Mouse (Mus musculus) intestine, embryonic 14.5 days (tissue): ENCODE results near the gene Ydjc. TPM values are rescaled to one million over a fixed set of nuclear protein-coding genes. Genes with fewer than 3 reads are reported as not detected.
A peak's percentile ranks its signal among the peaks of the same experiment; 100 is the strongest.

Source experiments
- ATAC-seq: fragments of 200-750 bp; cut with Nextera tagmentation; replicated peaks from 2 replicates; pipeline ENCODE4 v1.8.0; 2017; ENCODE audit warnings: low read depth, moderate number of reproducible peaks, moderate TSS enrichment, moderate library complexity; ENCODE audit not compliant: low FRiP score, low TSS enrichment
- DNase-seq: peaks from one replicate; pipeline ENCODE4 v3.0.0-alpha.2; 2018; ENCODE audit warnings: low spot score
- H3K27ac ChIP-seq: fragments of 300-500 bp; sonication (generic); 2 replicates; pipeline ENCODE4 v1.5.1; 2014; ENCODE audit warnings: low read depth, mild to moderate bottlenecking, control low read depth
- H3K27me3 ChIP-seq: fragments of 300-500 bp; sonication (generic); replicated peaks from 2 replicates; pipeline ENCODE4 v1.6.1; 2014; ENCODE audit warnings: low read length, control low read depth; ENCODE audit not compliant: control insufficient read depth, insufficient read depth
- H3K36me3 ChIP-seq: fragments of 300-500 bp; sonication (generic); 2 replicates; pipeline ENCODE4 v1.6.1; 2014; ENCODE audit warnings: low read length, control low read depth; ENCODE audit not compliant: control insufficient read depth, insufficient read depth
- H3K4me1 ChIP-seq: fragments of 300-500 bp; sonication (generic); replicated peaks from 2 replicates; pipeline ENCODE4 v1.6.1; 2014; ENCODE audit warnings: low read length, control low read depth, mixed read lengths; ENCODE audit not compliant: control insufficient read depth, insufficient read depth
- H3K4me2 ChIP-seq: fragments of 300-500 bp; sonication (generic); 2 replicates; pipeline ENCODE4 v1.6.1; 2014; ENCODE audit warnings: low read length
- H3K4me3 ChIP-seq: fragments of 300-500 bp; sonication (generic); 2 replicates; pipeline ENCODE4 v1.5.1; 2014; ENCODE audit warnings: low read depth, low read length, control low read depth, mixed read lengths
- H3K9ac ChIP-seq: fragments of 300-500 bp; sonication (generic); 2 replicates; pipeline ENCODE4 v1.6.1; 2014; ENCODE audit warnings: mild to moderate bottlenecking, low read length
- H3K9me3 ChIP-seq: fragments of 300-500 bp; sonication (generic); 2 replicates; pipeline ENCODE4 v1.6.1; 2016; ENCODE audit warnings: low read length, control low read depth; ENCODE audit not compliant: control insufficient read depth
- WGBS: fragments of 180-500 bp; shearing (Covaris S2); extraction: QIAGEN DNeasy Blood & Tissue Kit; methylation state at CpG from one replicate; pipeline ENCODE4 v1.1.7; 2014; 5-methylcytosine and 5-hydroxymethylcytosine counted together
- polyA plus RNA-seq: library from polyadenylated mRNA; unstranded; fragments of >200 nt; fragmentation: Nextera tagmentation; extraction: Ambion mirVana; gene quantifications from 2 replicates; pipeline ENCODE4 v1.2.1, GENCODE M21; 2014

The Ydjc gene
- polyA plus RNA-seq, 1 experiment from 2014 or later, result 31.0 TPM

DNA sequence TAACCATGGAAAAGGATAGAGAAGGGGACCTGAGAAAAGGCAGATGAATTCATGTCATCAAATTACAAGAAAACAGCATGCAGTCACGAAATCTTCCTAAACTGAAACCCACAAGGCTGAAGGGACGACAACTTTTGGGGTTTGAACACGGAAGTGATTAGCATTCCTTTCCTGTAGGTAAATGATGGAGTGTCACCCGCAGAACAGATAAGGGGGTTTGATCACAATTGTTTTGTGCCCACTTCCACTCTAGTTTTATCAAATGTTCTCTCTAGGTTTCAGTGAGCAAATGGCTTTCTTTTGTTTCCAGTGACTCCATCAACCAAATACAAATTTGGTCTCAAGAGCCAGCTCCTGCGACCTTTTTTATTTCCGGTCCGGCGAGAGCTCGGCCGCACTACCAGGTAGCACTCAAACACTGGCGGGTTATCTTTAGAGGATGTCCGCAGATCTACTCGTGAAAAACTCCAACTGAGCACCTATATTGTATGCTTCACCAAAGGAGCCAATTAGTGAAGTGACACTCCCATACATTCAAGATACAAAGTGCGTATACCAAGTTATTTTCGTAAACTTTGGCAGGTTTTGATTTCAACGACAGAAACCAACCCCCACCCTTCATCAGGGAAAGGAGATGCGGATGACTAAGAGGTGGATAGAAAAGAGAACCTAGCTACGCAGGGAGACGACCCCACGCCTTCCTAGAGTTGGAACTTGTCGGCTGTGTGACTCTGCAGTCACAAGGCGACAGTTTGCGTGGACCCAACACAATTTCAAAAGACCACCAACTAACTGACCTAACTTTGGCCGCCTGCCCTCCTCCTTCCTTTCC lies 55.9 kb downstream of the Ydjc start:
- WGBS, result 6% methylated on average over 24 of the region's 24 CpGs
- DNase-seq, result peak; percentile 64
- no peak for ATAC-seq
- Histone ChIP-seq H3K9me3 (no peaks in the 10 kb centered on the region), H3K27ac (peak overlapping the region; percentile 83), H3K9ac (peak overlapping the region; percentile 99), H3K4me1 (peaks cover 18% of the 10 kb centered on the region), H3K36me3 (peaks cover 4% of the 10 kb centered on the region; the same call in 1 of the 2 replicates), H3K27me3 (no peaks in the 10 kb centered on the region), H3K4me2 (peak overlapping the region; percentile 90), H3K4me3 (peak overlapping the region; percentile 88)

- Histone ChIP-seq H3K9ac (peak overlapping the region; percentile 99), H3K4me1 (peaks cover 18% of the 10 kb centered on the region), H3K36me3 (peaks cover 4% of the 10 kb centered on the region; the same call in 1 of the 2 replicates), H3K9me3 (no peaks in the 10 kb centered on the region), H3K4me2 (peak overlapping the region; percentile 90), H3K27ac (peak overlapping the region; percentile 83), H3K4me3 (peak overlapping the region; percentile 88), H3K27me3 (no peaks in the 10 kb centered on the region)
- DNase-seq (peak; percentile 90), ATAC-seq (peak; percentile 82)
- WGBS, result under 1% methylated on average over 71 of the region's 72 CpGs
Measured at GRCm38 (mm10) chr16:17200953-17201707, 56.7 kb downstream of the Ydjc start.

GRCm38 (mm10) chr16:17201977-17202376 lies 57.6 kb downstream of the Ydjc start:
- 0 out of 2 replicates have a peak overlapping the region, but pooled peaks have one; percentile 83 for H3K27ac ChIP-seq
- no peaks in the 10 kb centered on the region for H3K9me3 ChIP-seq
- no peaks in the 10 kb centered on the region for H3K27me3 ChIP-seq
- ATAC-seq (no peak; the same call in 1 of the 2 replicates), DNase-seq (peak; percentile 56)
- H3K4me1 ChIP-seq, result peaks cover 18% of the 10 kb centered on the region
- 0 out of 2 replicates have a peak overlapping the region, but pooled peaks have one; percentile 90 for H3K4me2 ChIP-seq
- H3K9ac ChIP-seq, result no peak overlapping the region
- WGBS, result 41% methylated on average over 2 of the region's 2 CpGs
- H3K36me3 ChIP-seq, result peaks cover 4% of the 10 kb centered on the region; the same call in 1 of the 2 replicates
- no peak overlapping the region for H3K4me3 ChIP-seq

GRCm38 (mm10) chr16:17202549-17202948 lies 58.1 kb downstream of the Ydjc start, which contains the start of gene Ube2l3:
TSS of gene Ube2l3 (minus strand) at chr16:17202649.
- peak within 1 kb of the TSS; percentile 83; the same call in 1 of the 2 replicates for H3K27ac ChIP-seq
- H3K27me3 ChIP-seq, result peaks cover under 1% of the 10 kb centered on the region; the same call in 1 of the 2 replicates
- H3K36me3 ChIP-seq, result peaks cover 4% of the 10 kb centered on the region; the same call in 1 of the 2 replicates
- ATAC-seq (no peak), DNase-seq (no peak)
- no peaks in the 10 kb centered on the region for H3K9me3 ChIP-seq
- 89% methylated on average over 1 of the region's 1 CpGs for WGBS
- peak within 1 kb of the TSS; percentile 99 for H3K9ac ChIP-seq
- H3K4me3 ChIP-seq, result peak within 1 kb of the TSS; percentile 88
- H3K4me2 ChIP-seq, result peak within 1 kb of the TSS; percentile 90; the same call in 1 of the 2 replicates
- peaks cover 18% of the 10 kb centered on the region for H3K4me1 ChIP-seq

DNA sequence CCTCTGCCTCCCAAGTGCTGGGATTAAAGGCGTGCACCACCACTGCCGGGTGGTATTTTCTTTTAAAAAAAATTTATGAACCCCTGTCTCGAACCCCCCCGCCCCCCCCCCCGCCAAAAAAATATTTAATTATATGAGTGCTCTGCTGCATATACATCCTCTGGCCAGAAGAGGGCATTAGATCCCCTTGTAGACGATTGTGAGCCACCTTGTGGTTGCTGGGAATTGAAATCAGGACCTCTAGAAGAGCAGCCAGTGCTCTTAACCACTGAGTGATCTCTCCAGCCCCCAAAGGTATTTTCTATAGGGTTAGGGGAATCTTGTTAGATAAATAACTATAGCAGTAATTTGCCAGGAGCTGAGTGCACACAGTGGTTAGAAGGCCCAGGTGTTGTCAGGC lies 60.6 kb downstream of the Ydjc start:
- Histone ChIP-seq H3K9ac (no peak overlapping the region), H3K4me1 (peaks cover 16% of the 10 kb centered on the region), H3K4me2 (no peak overlapping the region), H3K27ac (no peak overlapping the region), H3K36me3 (no peaks in the 10 kb centered on the region), H3K9me3 (no peaks in the 10 kb centered on the region), H3K4me3 (no peak overlapping the region), H3K27me3 (peaks cover 12% of the 10 kb centered on the region; the same call in 1 of the 2 replicates)
- DNase-seq (no peak), ATAC-seq (no peak)
- WGBS, result 5% methylated on average over 6 of the region's 6 CpGs

- under 1% methylated on average over 84 of the region's 85 CpGs for WGBS
- Histone ChIP-seq H3K27ac (peak within 1 kb of the TSS; percentile 25; the same call in 1 of the 2 replicates), H3K4me3 (peak within 1 kb of the TSS; percentile 56)
Measured at GRCm38 (mm10) chr16:17208389-17209361, 64.3 kb downstream of the Ydjc start, which contains the start of gene Rimbp3. TSS of gene Rimbp3 (plus strand) at chr16:17208603.

DNA sequence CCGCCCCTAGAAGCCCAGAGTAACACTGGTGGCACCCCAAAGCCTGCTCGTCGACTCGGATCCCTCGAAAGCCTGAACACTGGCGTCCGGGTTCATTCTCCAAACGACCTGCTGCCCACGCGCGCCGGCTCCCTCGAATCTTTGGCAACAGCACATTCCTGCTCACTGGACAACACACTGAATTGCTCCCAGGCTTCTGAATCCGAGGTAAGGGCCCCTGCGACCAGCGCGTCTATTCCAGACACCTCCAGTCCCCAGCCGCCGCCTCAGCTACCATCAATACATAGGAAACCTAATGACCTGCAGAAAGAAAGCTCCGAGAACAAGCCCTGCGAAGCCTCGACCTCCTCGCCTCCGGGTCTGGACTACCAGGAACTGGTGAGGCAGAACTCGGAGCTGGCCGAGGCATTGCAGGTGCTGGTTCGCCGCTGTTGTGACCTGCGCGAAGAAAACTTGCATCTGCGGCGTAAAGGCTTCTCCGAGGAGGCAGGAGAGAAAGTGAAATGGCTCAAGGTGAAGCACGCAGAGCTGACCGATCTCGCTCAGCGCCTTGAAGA lies 65.1 kb downstream of the Ydjc start:
- Histone ChIP-seq H3K4me1 (peaks cover 10% of the 10 kb centered on the region), H3K4me3 (peak overlapping the region; percentile 56), H3K27ac (no peak overlapping the region), H3K4me2 (peak overlapping the region; percentile 59), H3K9me3 (no peaks in the 10 kb centered on the region), H3K36me3 (no peaks in the 10 kb centered on the region), H3K9ac (peak overlapping the region; percentile 8; the same call in 1 of the 2 replicates), H3K27me3 (peaks cover 22% of the 10 kb centered on the region)
- 2% methylated on average over 37 of the region's 37 CpGs for WGBS
- DNase-seq, result peak; percentile 87
- ATAC-seq, result no peak

More at GRCm38 (mm10) chr16:17208389-17209361, 64.3 kb downstream of the Ydjc start, which contains the start of gene Rimbp3:
- Histone ChIP-seq H3K4me2 (peak within 1 kb of the TSS; percentile 59), H3K9ac (peak within 1 kb of the TSS; percentile 2), H3K27me3 (peaks cover 22% of the 10 kb centered on the region), H3K36me3 (no peaks in the 10 kb centered on the region), H3K4me1 (peaks cover 10% of the 10 kb centered on the region), H3K9me3 (no peaks in the 10 kb centered on the region)
- ATAC-seq (peak; percentile 63), DNase-seq (peak; percentile 93)
